Mouse (Mus musculus) stomach, embryonic 15.5 days (tissue): ENCODE data around the gene Vac14. TPM values are rescaled to one million over a fixed set of nuclear protein-coding genes. Genes with fewer than 3 reads are reported as not detected.

ENCODE experiments used
- ATAC-seq: fragments of 200-750 bp; cut with Nextera tagmentation; 2 replicates; pipeline ENCODE4 v1.8.0; 2017; ENCODE audit warnings: low read depth, moderate number of reproducible peaks, moderate TSS enrichment; ENCODE audit not compliant: insufficient read depth, low FRiP score
- H3K27ac ChIP-seq: fragments of 300-500 bp; sonication (generic); 2 replicates; pipeline ENCODE4 v1.5.1; 2015; ENCODE audit warnings: mild to moderate bottlenecking, inconsistent platforms
- H3K27me3 ChIP-seq: fragments of 300-500 bp; sonication (generic); replicated peaks from 2 replicates; pipeline ENCODE4 v1.6.1; 2015; ENCODE audit warnings: inconsistent platforms
- H3K36me3 ChIP-seq: fragments of 300-500 bp; sonication (generic); 2 replicates; pipeline ENCODE4 v1.6.1; 2015; ENCODE audit warnings: inconsistent platforms
- H3K4me1 ChIP-seq: fragments of 300-500 bp; sonication (generic); 2 replicates; pipeline ENCODE4 v1.6.1; 2015; ENCODE audit warnings: inconsistent platforms
- H3K4me2 ChIP-seq: fragments of 300-500 bp; sonication (generic); 2 replicates; pipeline ENCODE4 v1.6.1; 2015; ENCODE audit warnings: mild to moderate bottlenecking, inconsistent platforms
- H3K4me3 ChIP-seq: fragments of 300-500 bp; sonication (generic); replicated peaks from 2 replicates; pipeline ENCODE4 v1.5.1; 2015; ENCODE audit warnings: inconsistent platforms
- H3K9ac ChIP-seq: fragments of 300-500 bp; sonication (generic); 2 replicates; pipeline ENCODE4 v1.6.1; 2015; ENCODE audit warnings: inconsistent platforms
- H3K9me3 ChIP-seq: fragments of 300-500 bp; sonication (generic); 2 replicates; pipeline ENCODE4 v1.6.1; 2016; ENCODE audit warnings: inconsistent platforms
- WGBS: fragments of 180-500 bp; shearing (Covaris S2); methylation state at CpG from one replicate; pipeline ENCODE4 v1.1.7; 2015; 5-methylcytosine and 5-hydroxymethylcytosine counted together
- polyA plus RNA-seq: library from polyadenylated mRNA; unstranded; fragments of >200 nt; fragmentation: Nextera tagmentation; extraction: Ambion mirVana; gene quantifications from 2 replicates; pipeline ENCODE4 v1.2.1, GENCODE M21; 2015

Vac14 gene
- polyA plus RNA-seq, 1 experiment from 2014 or later: 16.4 TPM

- Histone ChIP-seq H3K4me1 (peaks cover 23% of the 10 kb centered on the region), H3K27ac (no peak overlapping the region), H3K4me3 (no peak overlapping the region), H3K9ac (no peak overlapping the region), H3K36me3 (no peaks in the 10 kb centered on the region; the same call in 1 of the 2 replicates), H3K27me3 (no peaks in the 10 kb centered on the region), H3K9me3 (no peaks in the 10 kb centered on the region), H3K4me2 (no peak overlapping the region)
- 91% methylated on average over 3 of the region's 3 CpGs for WGBS
- ATAC-seq: no peak
Observed at GRCm38 (mm10) chr8:110706288-110706870, 88.0 kb downstream of the Vac14 start.

- ATAC-seq: no peak
- Histone ChIP-seq H3K9me3 (no peaks in the 10 kb centered on the region), H3K4me2 (no peak overlapping the region), H3K9ac (no peak overlapping the region), H3K36me3 (no peaks in the 10 kb centered on the region; the same call in 1 of the 2 replicates), H3K27ac (no peak overlapping the region), H3K4me3 (no peak overlapping the region), H3K27me3 (no peaks in the 10 kb centered on the region), H3K4me1 (peaks cover 9% of the 10 kb centered on the region)
- 88% methylated on average over 11 of the region's 11 CpGs for WGBS
Observed at GRCm38 (mm10) chr8:110708429-110708828, 90.0 kb downstream of the Vac14 start.

- no peak overlapping the region for H3K4me2 ChIP-seq
- H3K27me3 ChIP-seq: no peaks in the 10 kb centered on the region
- peaks cover 10% of the 10 kb centered on the region; the same call in 1 of the 2 replicates for H3K4me1 ChIP-seq
- no peaks in the 10 kb centered on the region for H3K9me3 ChIP-seq
- no peak overlapping the region for H3K9ac ChIP-seq
- no peaks in the 10 kb centered on the region; the same call in 1 of the 2 replicates for H3K36me3 ChIP-seq
- H3K4me3 ChIP-seq: no peak overlapping the region
- WGBS: 62% methylated on average over 3 of the region's 3 CpGs
- peak overlapping the region; percentile 55; the same call in 1 of the 2 replicates for H3K27ac ChIP-seq
- no peak for ATAC-seq
Observed at GRCm38 (mm10) chr8:110710593-110710992, 92.2 kb downstream of the Vac14 start.

GRCm38 (mm10) chr8:110711271-110711934 lies 93.0 kb downstream of the Vac14 start:
- no peak overlapping the region for H3K9ac ChIP-seq
- no peak overlapping the region for H3K4me3 ChIP-seq
- no peak overlapping the region for H3K4me2 ChIP-seq
- no peaks in the 10 kb centered on the region; the same call in 1 of the 2 replicates for H3K36me3 ChIP-seq
- H3K27ac ChIP-seq: peak overlapping the region; percentile 55; the same call in 1 of the 2 replicates
- H3K27me3 ChIP-seq: no peaks in the 10 kb centered on the region
- H3K4me1 ChIP-seq: peaks cover 15% of the 10 kb centered on the region; the same call in 1 of the 2 replicates
- ATAC-seq: no peak
- WGBS: 69% methylated on average over 13 of the region's 13 CpGs
- no peaks in the 10 kb centered on the region for H3K9me3 ChIP-seq

GRCm38 (mm10) chr8:110713073-110713472 lies 94.7 kb downstream of the Vac14 start:
- Histone ChIP-seq H3K9ac (no peak overlapping the region), H3K27ac (no peak overlapping the region), H3K9me3 (no peaks in the 10 kb centered on the region), H3K4me1 (peaks cover 29% of the 10 kb centered on the region), H3K4me3 (no peak overlapping the region), H3K27me3 (no peaks in the 10 kb centered on the region), H3K4me2 (no peak overlapping the region), H3K36me3 (no peaks in the 10 kb centered on the region; the same call in 1 of the 2 replicates)
- no peak for ATAC-seq
- 86% methylated on average over 7 of the region's 7 CpGs for WGBS

- H3K4me3 ChIP-seq: no peak overlapping the region
- 73% methylated on average over 15 of the region's 15 CpGs for WGBS
- peak overlapping the region; percentile 49 for H3K27ac ChIP-seq
- no peaks in the 10 kb centered on the region; the same call in 1 of the 2 replicates for H3K36me3 ChIP-seq
- H3K9me3 ChIP-seq: no peaks in the 10 kb centered on the region
- H3K4me1 ChIP-seq: peaks cover 48% of the 10 kb centered on the region
- H3K27me3 ChIP-seq: no peaks in the 10 kb centered on the region
- no peak for ATAC-seq
- no peak overlapping the region for H3K9ac ChIP-seq
- H3K4me2 ChIP-seq: no peak overlapping the region
Observed at GRCm38 (mm10) chr8:110714827-110715519, 96.6 kb downstream of the Vac14 start.

- Histone ChIP-seq H3K36me3 (no peaks in the 10 kb centered on the region), H3K4me3 (no peak overlapping the region), H3K9me3 (no peaks in the 10 kb centered on the region), H3K9ac (no peak overlapping the region), H3K27ac (peak overlapping the region; percentile 49), H3K4me1 (peaks cover 59% of the 10 kb centered on the region), H3K4me2 (no peak overlapping the region), H3K27me3 (no peaks in the 10 kb centered on the region)
- WGBS: 45% methylated on average over 4 of the region's 4 CpGs
- peak; percentile 24; the same call in 1 of the 2 replicates for ATAC-seq
Observed at GRCm38 (mm10) chr8:110716075-110716474, 97.7 kb downstream of the Vac14 start.

- peak overlapping the region; percentile 49 for H3K27ac ChIP-seq
- no peak overlapping the region for H3K4me2 ChIP-seq
- no peaks in the 10 kb centered on the region for H3K9me3 ChIP-seq
- no peak overlapping the region for H3K4me3 ChIP-seq
- no peaks in the 10 kb centered on the region for H3K27me3 ChIP-seq
- WGBS: 42% methylated on average over 7 of the region's 7 CpGs
- H3K36me3 ChIP-seq: no peaks in the 10 kb centered on the region
- peaks cover 59% of the 10 kb centered on the region for H3K4me1 ChIP-seq
- no peak for ATAC-seq
- H3K9ac ChIP-seq: no peak overlapping the region
Observed at GRCm38 (mm10) chr8:110717131-110717530, 98.7 kb downstream of the Vac14 start.

- Histone ChIP-seq H3K27ac (peak overlapping the region; percentile 95), H3K36me3 (no peaks in the 10 kb centered on the region), H3K9ac (no peak overlapping the region), H3K27me3 (no peaks in the 10 kb centered on the region), H3K4me3 (no peak overlapping the region), H3K9me3 (no peaks in the 10 kb centered on the region), H3K4me2 (0 out of 2 replicates have a peak overlapping the region, but pooled peaks have one; percentile 9), H3K4me1 (peaks cover 66% of the 10 kb centered on the region)
- 75% methylated on average over 8 of the region's 8 CpGs for WGBS
- ATAC-seq: no peak
Observed at GRCm38 (mm10) chr8:110718209-110718968, 100.0 kb downstream of the Vac14 start.

GRCm38 (mm10) chr8:110718969-110719670 lies 100.7 kb downstream of the Vac14 start:
- H3K27ac ChIP-seq: peak overlapping the region; percentile 95
- H3K4me1 ChIP-seq: peaks cover 73% of the 10 kb centered on the region
- H3K4me2 ChIP-seq: 0 out of 2 replicates have a peak overlapping the region, but pooled peaks have one; percentile 9
- H3K9me3 ChIP-seq: no peaks in the 10 kb centered on the region
- H3K27me3 ChIP-seq: no peaks in the 10 kb centered on the region
- no peak overlapping the region for H3K9ac ChIP-seq
- ATAC-seq: peak; percentile 12; the same call in 1 of the 2 replicates
- WGBS: 34% methylated on average over 12 of the region's 12 CpGs
- H3K36me3 ChIP-seq: no peaks in the 10 kb centered on the region
- no peak overlapping the region for H3K4me3 ChIP-seq
